Mouse (Mus musculus): ENCODE data around the gene Tmem198.

- TF ChIP-seq CTCF (IDR thresholded peaks at IDR 0.05): no peak
- no peak for TF ChIP-seq EP300 (IDR thresholded peaks at IDR 0.05)
Measured at GRCm38 (mm10) chr1:75455948-75456347, 23.4 kb upstream of the Tmem198 start.
